Mouse (Mus musculus) olfactory bulb, adult 2 months (tissue): ENCODE results near the gene Sptlc2.

Experiments
- CTCF ChIP-seq: fragments of 200-500 bp; IDR thresholded peaks from 2 replicates; pipeline ENCODE4 v1.5.1; 2012; ENCODE audit warnings: low read depth, mild to moderate bottlenecking, low read length, moderate library complexity; ENCODE audit not compliant: insufficient read depth
- POLR2A ChIP-seq: fragments of 200-500 bp; IDR thresholded peaks from 2 replicates; pipeline ENCODE4 v1.6.1; 2012; ENCODE audit warnings: mild to moderate bottlenecking, low read depth, low read length, moderate library complexity; ENCODE audit not compliant: insufficient read depth

- TF ChIP-seq CTCF (no peak), POLR2A (no peak)
These were observed 3.2 kb upstream of the Sptlc2 start for GRCm38 (mm10) chr12:87391355-87391754.
